Mouse (Mus musculus) ES-Bruce4 (cell line): ENCODE results near the gene Stk24.

Experiments
- CTCF ChIP-seq: IDR thresholded peaks from one replicate; pipeline ENCODE4 v1.8.1; 2011; ENCODE audit warnings: low read depth, low read length
- EP300 ChIP-seq: IDR thresholded peaks from 2 replicates; pipeline ENCODE4 v1.6.1; 2011; ENCODE audit warnings: low read depth, low read length; ENCODE audit not compliant: insufficient read depth

GRCm38 (mm10) chr14:121397471-121397870, 17.7 kb upstream of the Stk24 start:
- TF ChIP-seq EP300 (no peak), CTCF (no peak)
